Mouse (Mus musculus) embryonic facial prominence, embryonic 11.5 days (tissue): ENCODE measurements at regions not wholly inside any gene's neighbourhood (a gene's known extent, or its start where the extent isn't known, plus 50 kb on each side); places are given as distances from the start of the nearest gene placed in this dataset.

Experiments used
- ATAC-seq: fragments of 200-750 bp; cut with Nextera tagmentation; replicated peaks from 2 replicates; pipeline ENCODE4 v1.8.0; 2017; ENCODE audit warnings: low read depth; ENCODE audit not compliant: insufficient number of reproducible peaks, low FRiP score, low TSS enrichment
- DNase-seq: peaks from one replicate; pipeline ENCODE4 v3.0.0-alpha.2; 2015; ENCODE audit warnings: low spot score
- H3K27ac ChIP-seq: fragments of 300-500 bp; sonication (generic); replicated peaks from 2 replicates; pipeline ENCODE4 v1.5.1; 2014; ENCODE audit warnings: mild to moderate bottlenecking, low read depth, low read length, control low read depth
- H3K27me3 ChIP-seq: fragments of 300-500 bp; sonication (generic); 2 replicates; pipeline ENCODE4 v1.6.1; 2014; ENCODE audit warnings: mild to moderate bottlenecking, low read length, moderate library complexity, mixed read lengths; ENCODE audit not compliant: control insufficient read depth, insufficient read depth
- H3K36me3 ChIP-seq: fragments of 300-500 bp; sonication (generic); replicated peaks from 2 replicates; pipeline ENCODE4 v1.6.1; 2014; ENCODE audit warnings: low read depth, mild to moderate bottlenecking, low read length, moderate library complexity, mixed read lengths; ENCODE audit not compliant: control insufficient read depth, insufficient read depth
- H3K4me1 ChIP-seq: fragments of 300-500 bp; sonication (generic); 2 replicates; pipeline ENCODE4 v1.6.1; 2014; ENCODE audit warnings: low read length, mixed read lengths; ENCODE audit not compliant: control insufficient read depth, insufficient read depth
- H3K4me2 ChIP-seq: fragments of 300-500 bp; sonication (generic); 2 replicates; pipeline ENCODE4 v1.6.1; 2014; ENCODE audit warnings: low read depth, mild to moderate bottlenecking, control low read depth, low read length, moderate library complexity
- H3K4me3 ChIP-seq: fragments of 300-500 bp; sonication (generic); 2 replicates; pipeline ENCODE4 v1.5.1; 2014; ENCODE audit warnings: low read depth, low read length, control low read depth
- H3K9ac ChIP-seq: fragments of 300-500 bp; sonication (generic); replicated peaks from 2 replicates; pipeline ENCODE4 v1.6.1; 2014; ENCODE audit warnings: mild to moderate bottlenecking, control low read depth, low read length
- H3K9me3 ChIP-seq: fragments of 300-500 bp; sonication (generic); replicated peaks from 2 replicates; pipeline ENCODE4 v1.6.1; 2016; ENCODE audit warnings: mild to moderate bottlenecking, low read length, inconsistent platforms, mixed read lengths; ENCODE audit not compliant: control insufficient read depth
- WGBS: fragments of 180-500 bp; shearing (Covaris S2); extraction: QIAGEN DNeasy Blood & Tissue Kit; methylation state at CpG from one replicate; pipeline ENCODE4 v1.1.7; 2014; 5-methylcytosine and 5-hydroxymethylcytosine counted together

DNA sequence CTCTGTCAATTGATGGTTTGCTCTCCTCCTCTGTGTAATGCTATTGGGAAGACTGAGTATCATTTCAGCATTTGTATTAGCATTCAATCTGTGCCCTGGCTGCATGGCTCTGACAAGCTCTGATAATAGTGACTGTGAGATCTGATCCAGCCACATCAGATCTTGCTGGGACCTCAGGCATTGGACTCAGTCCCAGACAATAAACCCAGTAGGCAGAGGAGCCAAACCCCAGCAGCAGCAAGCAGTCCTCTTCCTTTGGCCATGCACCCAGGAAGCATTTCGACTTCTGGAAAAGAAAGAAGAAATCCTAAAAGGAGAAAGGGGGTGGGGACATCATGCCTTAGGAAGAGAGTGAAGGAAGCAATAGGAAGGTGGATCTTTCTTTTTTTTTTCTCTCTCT lies 205.8 kb upstream of the Onecut1 start:
- Histone ChIP-seq H3K27ac (no peak overlapping the region), H3K27me3 (no peaks in the 10 kb centered on the region), H3K36me3 (no peaks in the 10 kb centered on the region), H3K4me2 (no peak overlapping the region), H3K4me1 (no peaks in the 10 kb centered on the region), H3K9ac (no peak overlapping the region), H3K4me3 (no peak overlapping the region), H3K9me3 (no peaks in the 10 kb centered on the region)
- DNase-seq, result no peak
- 73% methylated on average over 1 of the region's 1 CpGs for WGBS
- ATAC-seq, result no peak

DNA sequence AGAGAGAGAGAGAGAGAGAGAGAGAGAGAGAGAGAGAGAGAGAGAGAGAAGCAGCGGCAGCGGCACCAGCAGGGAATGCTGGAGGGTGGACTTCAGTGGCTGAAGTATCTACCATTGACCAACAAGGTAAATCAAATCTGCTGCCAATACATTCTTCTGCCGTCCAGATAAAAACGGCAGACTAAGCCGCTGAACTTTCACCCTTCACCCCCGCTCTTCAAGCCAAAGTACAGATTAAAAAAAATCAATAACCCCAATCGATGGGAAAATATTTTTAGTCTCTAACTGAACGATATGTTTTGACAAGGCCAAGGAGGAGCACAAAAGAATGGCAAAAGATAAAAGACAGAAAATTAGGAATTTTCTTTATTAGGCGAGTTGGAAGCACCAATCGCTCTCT lies 205.3 kb upstream of the Onecut1 start:
- no peaks in the 10 kb centered on the region for H3K36me3 ChIP-seq
- WGBS, result 86% methylated on average over 10 of the region's 10 CpGs
- no peaks in the 10 kb centered on the region for H3K9me3 ChIP-seq
- ATAC-seq, result no peak
- H3K9ac ChIP-seq, result no peak overlapping the region
- no peak overlapping the region for H3K27ac ChIP-seq
- H3K4me1 ChIP-seq, result no peaks in the 10 kb centered on the region
- H3K4me2 ChIP-seq, result no peak overlapping the region
- H3K27me3 ChIP-seq, result no peaks in the 10 kb centered on the region
- no peak overlapping the region for H3K4me3 ChIP-seq
- DNase-seq, result no peak

DNA sequence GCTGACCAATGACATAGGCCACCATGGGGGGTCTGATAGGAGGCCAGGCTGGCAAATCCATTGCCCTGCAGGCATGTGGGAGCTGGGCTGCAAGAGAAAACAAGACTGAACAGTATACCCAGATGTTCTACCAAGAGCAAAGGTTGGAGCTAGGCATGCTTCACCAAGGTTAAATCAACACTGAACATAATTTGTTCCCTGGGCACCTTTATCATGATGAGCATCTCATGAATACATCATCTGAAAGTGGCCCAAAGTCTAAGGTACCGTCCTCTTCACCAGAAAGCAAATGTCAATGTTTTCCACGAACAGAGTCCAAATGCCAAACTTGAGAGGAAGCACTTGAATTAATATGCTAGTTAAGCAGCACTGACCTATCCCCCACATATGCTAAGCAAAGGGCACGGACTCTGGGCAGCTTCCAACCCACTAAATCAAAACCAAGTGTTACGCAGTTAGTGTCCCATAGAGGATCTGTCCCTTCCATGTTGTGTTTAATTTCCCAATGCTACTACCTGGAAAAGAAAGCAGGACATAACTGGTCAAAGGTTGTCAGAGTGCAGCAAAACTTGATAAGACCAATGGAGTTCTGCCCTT lies 190.3 kb upstream of the Onecut1 start:
- WGBS, result 82% methylated on average over 4 of the region's 4 CpGs
- no peak for ATAC-seq

DNA sequence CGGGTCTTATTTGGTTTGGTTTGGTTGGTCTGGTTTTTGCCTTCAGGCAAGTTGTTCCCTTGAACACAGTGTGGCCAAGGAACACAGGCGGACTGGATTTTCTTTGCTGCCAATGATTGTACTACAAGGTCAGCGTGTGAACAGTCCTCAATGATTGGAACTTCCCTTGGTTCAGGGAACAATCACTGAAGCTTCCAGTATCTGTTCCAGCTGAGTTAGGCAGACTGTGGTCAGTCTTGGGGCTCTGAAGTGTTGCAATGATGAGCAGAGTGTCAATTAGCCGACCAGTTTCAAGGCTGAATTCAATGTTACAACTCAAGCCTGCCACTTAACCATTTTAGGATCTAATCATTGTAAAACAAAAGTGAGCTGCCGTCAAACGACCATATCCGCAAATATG lies 189.5 kb upstream of the Onecut1 start:
- WGBS, result 89% methylated on average over 7 of the region's 7 CpGs
- ATAC-seq, result no peak
- no peaks in the 10 kb centered on the region for H3K27me3 ChIP-seq
- H3K27ac ChIP-seq, result no peak overlapping the region
- H3K9me3 ChIP-seq, result no peaks in the 10 kb centered on the region
- H3K4me2 ChIP-seq, result no peak overlapping the region
- DNase-seq, result no peak
- no peaks in the 10 kb centered on the region for H3K36me3 ChIP-seq
- no peaks in the 10 kb centered on the region for H3K4me1 ChIP-seq
- no peak overlapping the region for H3K9ac ChIP-seq
- no peak overlapping the region for H3K4me3 ChIP-seq

More for the DNA sequence above, 190.3 kb upstream of the Onecut1 start:
- Histone ChIP-seq H3K9ac (no peak overlapping the region), H3K27me3 (no peaks in the 10 kb centered on the region), H3K9me3 (no peaks in the 10 kb centered on the region), H3K4me2 (no peak overlapping the region), H3K4me1 (no peaks in the 10 kb centered on the region), H3K27ac (no peak overlapping the region), H3K36me3 (no peaks in the 10 kb centered on the region), H3K4me3 (no peak overlapping the region)
- DNase-seq, result no peak

DNA sequence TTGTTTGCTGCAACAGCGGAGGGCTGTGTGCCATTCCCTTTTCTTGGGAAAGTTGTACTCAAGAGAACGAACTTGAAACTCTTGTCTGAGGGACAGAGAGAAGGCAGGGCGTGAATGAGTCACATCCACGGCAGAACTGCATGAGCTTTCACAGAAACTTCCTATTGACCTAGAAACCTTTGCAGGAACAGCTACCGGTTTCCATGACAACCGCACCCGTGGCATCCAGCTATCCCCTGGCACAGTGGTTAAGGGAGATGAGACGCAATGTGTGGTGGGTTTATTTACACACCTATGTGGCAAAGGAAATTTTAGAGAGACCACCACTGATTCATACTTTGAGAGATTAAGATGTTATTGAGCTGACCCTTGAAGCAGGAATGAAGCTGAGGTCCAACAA lies 163.5 kb upstream of the Onecut1 start:
- no peaks in the 10 kb centered on the region for H3K27me3 ChIP-seq
- no peak overlapping the region for H3K9ac ChIP-seq
- no peaks in the 10 kb centered on the region for H3K9me3 ChIP-seq
- no peaks in the 10 kb centered on the region for H3K36me3 ChIP-seq
- WGBS, result 74% methylated on average over 8 of the region's 8 CpGs
- DNase-seq, result no peak
- H3K4me1 ChIP-seq, result no peaks in the 10 kb centered on the region
- no peak overlapping the region for H3K4me3 ChIP-seq
- no peak overlapping the region for H3K27ac ChIP-seq
- no peak for ATAC-seq
- H3K4me2 ChIP-seq, result no peak overlapping the region

DNA sequence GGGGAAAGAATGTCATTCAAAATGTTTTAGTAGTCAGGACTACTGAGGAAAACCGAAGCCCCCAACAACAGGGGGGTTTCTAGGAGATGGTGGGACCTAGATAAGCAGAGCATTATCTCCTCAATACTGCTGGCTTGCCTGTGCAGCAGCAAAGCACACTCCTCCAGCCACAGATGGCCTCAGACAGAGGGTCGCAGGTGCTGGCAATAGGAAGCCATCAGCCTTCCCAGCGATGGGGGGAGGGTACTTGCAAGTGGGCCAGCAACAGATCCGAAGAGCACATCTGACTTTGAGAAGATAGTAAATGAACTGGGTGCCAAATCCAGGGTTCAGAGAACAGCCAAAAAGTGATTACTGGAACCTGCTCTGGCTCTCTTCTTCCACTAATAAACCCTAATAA lies 156.0 kb upstream of the Onecut1 start:
- Histone ChIP-seq H3K4me1 (no peaks in the 10 kb centered on the region), H3K4me2 (no peak overlapping the region), H3K4me3 (no peak overlapping the region), H3K27me3 (no peaks in the 10 kb centered on the region), H3K9ac (no peak overlapping the region; the same call in 1 of the 2 replicates), H3K36me3 (no peaks in the 10 kb centered on the region), H3K27ac (no peak overlapping the region), H3K9me3 (no peaks in the 10 kb centered on the region)
- no peak for DNase-seq
- ATAC-seq, result no peak
- WGBS, result 61% methylated on average over 4 of the region's 4 CpGs

DNA sequence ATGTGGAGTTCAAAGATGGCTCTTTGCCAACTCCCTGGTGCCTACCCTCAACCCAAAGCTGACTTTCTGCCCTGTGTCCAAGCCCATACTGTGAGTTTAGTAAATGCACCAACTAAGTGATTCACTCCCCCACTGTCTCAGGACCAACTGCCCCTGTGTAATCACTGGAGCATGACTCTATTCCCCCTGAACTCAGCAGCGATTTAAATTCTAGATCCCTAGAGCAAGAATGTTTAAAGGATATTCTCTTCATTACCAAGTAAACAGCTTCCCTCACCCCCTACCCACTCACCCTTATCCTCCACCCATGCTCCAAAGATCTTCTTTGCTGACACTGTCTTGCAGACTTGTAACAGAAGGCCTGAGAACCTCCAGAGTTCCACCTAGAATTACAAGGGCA lies 154.1 kb upstream of the Onecut1 start:
- ATAC-seq, result no peak
- no peaks in the 10 kb centered on the region for H3K9me3 ChIP-seq
- no peaks in the 10 kb centered on the region for H3K4me1 ChIP-seq
- H3K9ac ChIP-seq, result no peak overlapping the region
- no peak for DNase-seq
- no peak overlapping the region for H3K4me3 ChIP-seq
- H3K27ac ChIP-seq, result no peak overlapping the region
- H3K36me3 ChIP-seq, result no peaks in the 10 kb centered on the region
- no peaks in the 10 kb centered on the region for H3K27me3 ChIP-seq
- no peak overlapping the region for H3K4me2 ChIP-seq
- 42% methylated on average over 1 of the region's 1 CpGs for WGBS

DNA sequence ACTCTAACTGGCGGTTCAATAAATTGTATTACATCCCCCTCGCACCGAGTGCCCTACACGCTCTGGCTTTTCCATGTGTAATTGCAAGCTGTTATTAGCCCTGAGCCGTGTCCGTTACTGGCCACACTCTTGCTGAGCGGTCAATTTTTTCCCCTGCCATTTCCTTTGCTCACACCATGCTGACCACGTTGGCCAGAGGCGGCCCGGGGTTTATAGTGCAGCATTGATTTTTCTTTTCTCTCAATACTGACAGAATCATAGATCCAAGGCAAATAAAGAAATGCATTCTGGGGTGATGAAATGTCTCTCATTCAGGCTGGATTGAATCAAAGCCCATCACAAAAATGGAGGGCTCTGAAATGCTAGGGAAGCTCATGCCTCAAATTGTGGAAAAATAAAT lies 150.0 kb upstream of the Onecut1 start:
- Histone ChIP-seq H3K4me2 (no peak overlapping the region), H3K27me3 (no peaks in the 10 kb centered on the region), H3K4me1 (no peaks in the 10 kb centered on the region), H3K36me3 (no peaks in the 10 kb centered on the region), H3K9me3 (no peaks in the 10 kb centered on the region), H3K27ac (no peak overlapping the region), H3K4me3 (no peak overlapping the region), H3K9ac (no peak overlapping the region)
- ATAC-seq (no peak), DNase-seq (no peak)
- WGBS, result 89% methylated on average over 10 of the region's 10 CpGs
